Mouse (Mus musculus): ENCODE measurements around the gene Gls. TPM values are rescaled to one million over a fixed set of nuclear protein-coding genes. Genes with fewer than 3 reads are reported as not detected.
A peak's percentile ranks its signal among the peaks of the same experiment; 100 is the strongest.

Gene Gls
- polyA plus RNA-seq, 2 experiments = 44.9 to 126 TPM

DNA sequence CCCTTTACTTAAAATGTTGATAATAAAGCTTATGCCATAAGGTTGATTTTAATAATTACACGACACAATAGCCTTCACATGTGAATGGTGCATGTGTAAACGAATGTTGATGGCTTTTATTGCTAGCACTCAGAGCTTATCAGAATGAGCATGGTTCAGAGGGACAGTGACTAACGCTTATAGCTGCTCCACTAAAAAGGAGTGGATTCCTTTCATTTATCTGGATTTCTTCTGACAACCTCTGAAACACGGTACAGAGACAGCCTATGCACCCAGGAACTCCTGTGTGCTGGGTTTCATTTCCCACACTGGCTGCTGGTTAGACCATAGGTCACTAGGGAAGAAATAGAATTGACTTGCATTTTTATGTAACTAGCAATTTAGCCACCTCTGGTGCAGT lies 23.2 kb upstream of the Gls start:
- Histone ChIP-seq H3K9me3 (ENCODE audit: control insufficient read depth, low read length) (no peaks in the 10 kb centered on the region), H3K4me1 (ENCODE audit: control insufficient read depth, insufficient read depth, low read length) (peaks cover 7% of the 10 kb centered on the region; the same call in 1 of the 2 replicates), H3K4me2 (replicated peaks; ENCODE audit: low read depth, low read length, severe bottlenecking) (no peak overlapping the region), H3K4me3 (replicated peaks; ENCODE audit: low read length) (no peak overlapping the region), H3K27ac (replicated peaks; ENCODE audit: low read depth, low read length) (no peak overlapping the region), H3K36me3 (ENCODE audit: control insufficient read depth, insufficient read depth, low read length) (no peaks in the 10 kb centered on the region), H3K9ac (ENCODE audit: low read depth, low read length, severe bottlenecking) (no peak overlapping the region), H3K27me3 (ENCODE audit: control insufficient read depth, insufficient read depth, low read length) (no peaks in the 10 kb centered on the region)
- TF ChIP-seq POLR2A (IDR thresholded peaks at IDR 0.05; ENCODE audit: borderline replicate concordance, extremely low read depth, insufficient read depth, insufficient read length) = no peak
- no peak for DNase-seq (ENCODE audit: low spot score)
- ATAC-seq (ENCODE audit: low FRiP score, low read depth) = no peak
- 77% methylated on average over 4 of the region's 4 CpGs for WGBS

DNA sequence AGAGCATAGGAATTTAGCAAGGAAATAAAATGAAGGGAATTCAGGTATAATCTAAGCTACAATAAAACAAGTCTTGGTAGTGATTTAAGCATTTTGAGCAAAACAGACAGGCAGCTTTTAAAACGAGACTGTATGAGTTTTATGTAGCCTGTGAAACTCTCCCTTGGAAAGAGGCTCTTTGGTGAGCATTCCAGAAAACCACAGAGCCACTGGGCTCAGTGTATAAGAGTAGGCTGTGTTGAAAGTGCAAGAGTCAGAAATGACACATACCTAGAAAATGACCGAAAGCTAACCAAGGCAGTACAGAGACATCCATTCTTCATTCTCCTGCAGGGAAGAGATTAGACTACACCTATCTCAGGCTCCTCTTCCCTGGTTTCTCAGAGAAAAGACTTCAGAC lies 21.4 kb upstream of the Gls start:
- DNase-seq (ENCODE audit: low spot score) = peak; percentile 27
- ATAC-seq (ENCODE audit: low FRiP score, low read depth) = 0 out of 2 replicates have a peak, but pooled peaks have one; percentile 37
- Histone ChIP-seq H3K9me3 (ENCODE audit: control insufficient read depth, low read length) (no peaks in the 10 kb centered on the region), H3K27me3 (ENCODE audit: control insufficient read depth, insufficient read depth, low read length) (no peaks in the 10 kb centered on the region), H3K27ac (replicated peaks; ENCODE audit: low read depth, low read length) (peak overlapping the region; percentile 28; the same call in 1 of the 2 replicates), H3K9ac (ENCODE audit: low read depth, low read length, severe bottlenecking) (no peak overlapping the region), H3K4me3 (replicated peaks; ENCODE audit: low read length) (no peak overlapping the region), H3K36me3 (ENCODE audit: control insufficient read depth, insufficient read depth, low read length) (no peaks in the 10 kb centered on the region), H3K4me1 (ENCODE audit: control insufficient read depth, insufficient read depth, low read length) (peaks cover 7% of the 10 kb centered on the region; the same call in 1 of the 2 replicates), H3K4me2 (replicated peaks; ENCODE audit: low read depth, low read length, severe bottlenecking) (no peak overlapping the region)
- 37% methylated on average over 2 of the region's 2 CpGs for WGBS
- no peak for TF ChIP-seq POLR2A (IDR thresholded peaks at IDR 0.05; ENCODE audit: borderline replicate concordance, extremely low read depth, insufficient read depth, insufficient read length)

DNA sequence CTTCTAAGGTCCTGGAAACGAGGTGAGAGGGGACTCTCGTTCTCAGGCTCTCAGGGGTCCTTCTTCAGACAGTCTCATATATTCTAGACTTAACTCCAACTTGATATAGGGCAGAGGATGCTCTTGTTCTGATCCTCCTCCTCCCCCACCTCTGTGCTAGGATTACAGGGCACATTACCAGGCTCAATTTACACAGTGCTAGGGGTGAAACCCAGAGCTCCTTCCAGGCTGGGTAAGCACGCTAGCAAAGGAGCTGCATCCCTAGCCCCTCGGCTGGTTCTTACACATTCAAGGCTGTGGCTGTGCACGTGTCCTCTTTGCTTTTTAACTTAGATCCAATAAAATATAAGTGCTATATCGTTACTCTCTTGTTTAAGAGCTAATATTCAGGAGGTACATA lies 20.4 kb upstream of the Gls start:
- DNase-seq (ENCODE audit: low spot score) (no peak), ATAC-seq (ENCODE audit: low FRiP score, low read depth) (no peak; the same call in 1 of the 2 replicates)
- TF ChIP-seq POLR2A (IDR thresholded peaks at IDR 0.05; ENCODE audit: borderline replicate concordance, extremely low read depth, insufficient read depth, insufficient read length) = no peak
- Histone ChIP-seq H3K36me3 (ENCODE audit: control insufficient read depth, insufficient read depth, low read length) (no peaks in the 10 kb centered on the region), H3K4me3 (replicated peaks; ENCODE audit: low read length) (no peak overlapping the region), H3K9ac (ENCODE audit: low read depth, low read length, severe bottlenecking) (no peak overlapping the region), H3K27me3 (ENCODE audit: control insufficient read depth, insufficient read depth, low read length) (no peaks in the 10 kb centered on the region), H3K4me2 (replicated peaks; ENCODE audit: low read depth, low read length, severe bottlenecking) (no peak overlapping the region), H3K4me1 (ENCODE audit: control insufficient read depth, insufficient read depth, low read length) (peaks cover 7% of the 10 kb centered on the region; the same call in 1 of the 2 replicates), H3K9me3 (ENCODE audit: control insufficient read depth, low read length) (no peaks in the 10 kb centered on the region), H3K27ac (replicated peaks; ENCODE audit: low read depth, low read length) (no peak overlapping the region)
- 50% methylated on average over 6 of the region's 6 CpGs for WGBS

- WGBS = 64% methylated on average over 2 of the region's 2 CpGs
- Histone ChIP-seq H3K9ac (ENCODE audit: low read depth, low read length, severe bottlenecking) (no peak overlapping the region), H3K4me2 (replicated peaks; ENCODE audit: low read depth, low read length, severe bottlenecking) (no peak overlapping the region), H3K36me3 (ENCODE audit: control insufficient read depth, insufficient read depth, low read length) (no peaks in the 10 kb centered on the region), H3K27me3 (ENCODE audit: control insufficient read depth, insufficient read depth, low read length) (no peaks in the 10 kb centered on the region), H3K4me3 (replicated peaks; ENCODE audit: low read length) (no peak overlapping the region), H3K9me3 (ENCODE audit: control insufficient read depth, low read length) (no peaks in the 10 kb centered on the region), H3K27ac (replicated peaks; ENCODE audit: low read depth, low read length) (no peak overlapping the region), H3K4me1 (ENCODE audit: control insufficient read depth, insufficient read depth, low read length) (peaks cover 7% of the 10 kb centered on the region; the same call in 1 of the 2 replicates)
- DNase-seq (ENCODE audit: low spot score) = no peak
- no peak for TF ChIP-seq POLR2A (IDR thresholded peaks at IDR 0.05; ENCODE audit: borderline replicate concordance, extremely low read depth, insufficient read depth, insufficient read length)
- no peak for ATAC-seq (ENCODE audit: low FRiP score, low read depth)
Measured at GRCm38 (mm10) chr1:52252447-52252846, 19.4 kb upstream of the Gls start.

- ATAC-seq (ENCODE audit: low FRiP score, low read depth) (no peak), DNase-seq (ENCODE audit: low spot score) (no peak)
- Histone ChIP-seq H3K4me1 (ENCODE audit: control insufficient read depth, insufficient read depth, low read length) (peaks cover 7% of the 10 kb centered on the region; the same call in 1 of the 2 replicates), H3K27ac (replicated peaks; ENCODE audit: low read depth, low read length) (no peak overlapping the region), H3K9ac (ENCODE audit: low read depth, low read length, severe bottlenecking) (no peak overlapping the region), H3K27me3 (ENCODE audit: control insufficient read depth, insufficient read depth, low read length) (no peaks in the 10 kb centered on the region), H3K4me2 (replicated peaks; ENCODE audit: low read depth, low read length, severe bottlenecking) (no peak overlapping the region), H3K36me3 (ENCODE audit: control insufficient read depth, insufficient read depth, low read length) (no peaks in the 10 kb centered on the region), H3K4me3 (replicated peaks; ENCODE audit: low read length) (no peak overlapping the region), H3K9me3 (ENCODE audit: control insufficient read depth, low read length) (no peaks in the 10 kb centered on the region)
- TF ChIP-seq POLR2A (IDR thresholded peaks at IDR 0.05; ENCODE audit: borderline replicate concordance, extremely low read depth, insufficient read depth, insufficient read length) = no peak
- WGBS = 58% methylated on average over 7 of the region's 7 CpGs
Measured at GRCm38 (mm10) chr1:52251038-52251735, 18.2 kb upstream of the Gls start.
